Mouse (Mus musculus) limb, embryonic 14.5 days (tissue): ENCODE measurements around the gene Stap2. TPM values are rescaled to one million over a fixed set of nuclear protein-coding genes. Genes with fewer than 3 reads are reported as not detected.

Experiments used
- ATAC-seq: fragments of 200-750 bp; cut with Nextera tagmentation; 2 replicates; pipeline ENCODE4 v1.8.0; 2017; ENCODE audit warnings: low read depth, moderate number of reproducible peaks, moderate TSS enrichment; ENCODE audit not compliant: low FRiP score
- DNase-seq: peaks from one replicate; pipeline ENCODE4 v3.0.0-alpha.2; 2015; ENCODE audit warnings: low spot score
- H3K27ac ChIP-seq: fragments of 300-500 bp; sonication (generic); replicated peaks from 2 replicates; pipeline ENCODE4 v1.5.1; 2014; ENCODE audit warnings: low read depth, mild to moderate bottlenecking, low read length, moderate library complexity, mixed read lengths
- H3K27me3 ChIP-seq: fragments of 300-500 bp; sonication (generic); 2 replicates; pipeline ENCODE4 v1.6.1; 2014; ENCODE audit warnings: low read length, mixed read lengths; ENCODE audit not compliant: control insufficient read depth, insufficient read depth
- H3K36me3 ChIP-seq: fragments of 300-500 bp; sonication (generic); 2 replicates; pipeline ENCODE4 v1.6.1; 2014; ENCODE audit warnings: mild to moderate bottlenecking, low read length, moderate library complexity, mixed read lengths; ENCODE audit not compliant: control insufficient read depth, insufficient read depth
- H3K4me1 ChIP-seq: fragments of 300-500 bp; sonication (generic); 2 replicates; pipeline ENCODE4 v1.6.1; 2014; ENCODE audit warnings: antibody characterized with exemption, low read length, mixed read lengths; ENCODE audit not compliant: control insufficient read depth, insufficient read depth
- H3K4me2 ChIP-seq: fragments of 300-500 bp; sonication (generic); replicated peaks from 2 replicates; pipeline ENCODE4 v1.6.1; 2014; ENCODE audit warnings: low read depth, mild to moderate bottlenecking, low read length, moderate library complexity; ENCODE audit not compliant: severe bottlenecking
- H3K4me3 ChIP-seq: fragments of 300-500 bp; sonication (generic); replicated peaks from 2 replicates; pipeline ENCODE4 v1.5.1; 2014; ENCODE audit warnings: low read length
- H3K9ac ChIP-seq: fragments of 300-500 bp; sonication (generic); 2 replicates; pipeline ENCODE4 v1.6.1; 2014; ENCODE audit warnings: mild to moderate bottlenecking, low read depth, low read length, moderate library complexity; ENCODE audit not compliant: severe bottlenecking
- H3K9me3 ChIP-seq: fragments of 300-500 bp; sonication (generic); 2 replicates; pipeline ENCODE4 v1.6.1; 2016; ENCODE audit warnings: low read length; ENCODE audit not compliant: control insufficient read depth
- POLR2A ChIP-seq: fragments of 200-500 bp; IDR thresholded peaks from 2 replicates; pipeline ENCODE4 v1.8.0; 2012; ENCODE audit warnings: inconsistent platforms, mild to moderate bottlenecking, moderate library complexity, borderline replicate concordance; ENCODE audit not compliant: insufficient read depth, insufficient read length; ENCODE audit errors: extremely low read depth
- WGBS: fragments of 180-500 bp; shearing (Covaris S2); extraction: QIAGEN DNeasy Blood & Tissue Kit; methylation state at CpG from one replicate; pipeline ENCODE4 v1.1.7; 2014; 5-methylcytosine and 5-hydroxymethylcytosine counted together
- polyA plus RNA-seq, 2 experiments: library from polyadenylated mRNA; depleted of rRNA in 1 of 2; stranded (reverse) in 1 of 2; unstranded in 1 of 2; fragments of >200 nt; fragmentation: Nextera tagmentation in 1 of 2; extraction: Ambion mirVana in 1 of 2; gene quantifications; 2 replicates each; pipeline versions ENCODE4 v1.2.1 to v1.2.3; 2012 to 2014

The Stap2 gene
- polyA plus RNA-seq, 2 experiments, result 14.7 to 18.7 TPM

DNA sequence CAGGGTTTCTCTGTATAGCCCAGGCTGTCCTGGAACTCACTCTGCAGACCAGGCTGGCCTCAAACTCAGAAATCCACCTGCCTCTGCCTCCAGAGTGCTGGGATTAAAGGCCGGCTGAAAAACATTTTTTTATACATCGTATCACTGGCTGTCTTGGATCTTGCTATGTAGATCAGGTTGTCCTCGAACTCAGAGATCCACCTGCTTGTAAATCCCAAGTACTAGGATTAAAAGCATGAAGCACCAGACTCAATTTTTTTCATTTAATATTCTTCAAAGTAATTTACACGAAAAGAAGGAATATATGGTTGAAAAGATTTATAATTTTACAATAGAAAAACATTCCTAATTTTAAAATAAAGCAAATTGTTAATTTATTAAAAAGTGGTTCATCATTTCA lies 34.0 kb upstream of the Stap2 start:
- TF ChIP-seq POLR2A, result no peak
- DNase-seq (no peak), ATAC-seq (no peak)
- H3K27ac ChIP-seq, result no peak overlapping the region
- 73% methylated on average over 4 of the region's 4 CpGs for WGBS
- no peak overlapping the region for H3K9ac ChIP-seq
- H3K4me2 ChIP-seq, result peak overlapping the region; percentile 58; the same call in 1 of the 2 replicates
- peaks cover 14% of the 10 kb centered on the region for H3K36me3 ChIP-seq
- peaks cover 20% of the 10 kb centered on the region for H3K4me1 ChIP-seq
- peak overlapping the region; percentile 82 for H3K4me3 ChIP-seq
- H3K27me3 ChIP-seq, result no peaks in the 10 kb centered on the region
- H3K9me3 ChIP-seq, result no peaks in the 10 kb centered on the region

DNA sequence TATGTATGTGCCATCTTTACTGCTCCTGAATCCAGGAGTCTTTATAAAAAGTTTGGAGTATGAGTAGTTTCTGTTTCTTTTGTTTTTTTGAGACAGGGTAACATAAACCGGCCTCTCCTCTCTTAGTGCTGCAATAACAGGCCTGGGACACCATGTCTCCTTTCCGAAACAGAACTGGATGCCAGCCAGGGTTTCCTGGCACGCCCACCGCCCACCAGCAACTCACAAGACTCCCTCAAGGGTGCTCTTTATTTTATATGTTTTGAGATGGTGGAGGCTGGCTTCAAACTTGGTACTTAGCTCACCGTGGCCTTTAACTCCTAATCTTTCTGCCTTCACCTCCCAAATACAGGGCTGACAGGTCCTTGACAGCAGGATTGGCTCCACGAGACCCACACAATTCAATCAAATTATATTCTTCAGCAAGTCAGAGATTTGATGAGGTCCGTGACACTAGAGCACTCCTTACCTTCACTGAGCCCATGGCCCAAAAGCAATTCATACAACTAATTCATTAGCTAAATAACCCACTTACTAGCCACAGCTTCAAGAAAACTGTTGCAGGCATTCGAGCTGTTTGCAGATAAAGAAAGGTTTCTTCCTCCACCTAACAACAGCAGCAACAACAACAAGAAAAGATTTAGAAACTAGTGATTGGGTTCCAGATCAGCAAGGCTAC lies 33.3 kb upstream of the Stap2 start:
- no peaks in the 10 kb centered on the region for H3K27me3 ChIP-seq
- no peak for TF ChIP-seq POLR2A
- peaks cover 13% of the 10 kb centered on the region for H3K36me3 ChIP-seq
- no peaks in the 10 kb centered on the region for H3K9me3 ChIP-seq
- no peak overlapping the region for H3K9ac ChIP-seq
- H3K4me3 ChIP-seq, result no peak overlapping the region
- peaks cover 20% of the 10 kb centered on the region for H3K4me1 ChIP-seq
- H3K27ac ChIP-seq, result no peak overlapping the region
- ATAC-seq (no peak), DNase-seq (no peak)
- no peak overlapping the region for H3K4me2 ChIP-seq
- 82% methylated on average over 8 of the region's 8 CpGs for WGBS

DNA sequence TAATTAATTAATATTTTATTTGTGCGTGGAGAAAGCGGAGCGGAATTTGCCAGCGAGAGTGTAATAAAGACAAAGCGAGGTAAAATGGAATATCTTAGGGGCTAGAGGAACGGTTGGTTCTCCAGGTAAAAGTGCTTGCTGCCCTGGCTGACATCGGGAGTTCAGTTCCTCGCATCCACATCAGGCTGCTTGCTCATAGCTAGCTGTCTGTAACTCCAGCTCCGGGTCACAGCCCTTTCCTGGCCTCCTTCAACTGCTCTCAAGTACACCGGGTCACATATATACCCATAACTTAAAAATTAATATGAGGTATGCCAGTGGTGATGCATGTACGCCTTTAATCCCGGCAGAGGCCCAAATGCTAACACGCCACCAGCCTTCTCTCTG lies 31.5 kb upstream of the Stap2 start:
- H3K9ac ChIP-seq, result peak overlapping the region; percentile 35; the same call in 1 of the 2 replicates
- peak overlapping the region; percentile 49 for H3K4me2 ChIP-seq
- TF ChIP-seq POLR2A, result no peak
- H3K27ac ChIP-seq, result no peak overlapping the region; the same call in 1 of the 2 replicates
- no peaks in the 10 kb centered on the region for H3K27me3 ChIP-seq
- H3K9me3 ChIP-seq, result no peaks in the 10 kb centered on the region
- DNase-seq, result no peak
- H3K36me3 ChIP-seq, result peaks cover 23% of the 10 kb centered on the region
- H3K4me3 ChIP-seq, result peak overlapping the region; percentile 80
- peaks cover 25% of the 10 kb centered on the region for H3K4me1 ChIP-seq
- ATAC-seq, result no peak
- 38% methylated on average over 13 of the region's 13 CpGs for WGBS

DNA sequence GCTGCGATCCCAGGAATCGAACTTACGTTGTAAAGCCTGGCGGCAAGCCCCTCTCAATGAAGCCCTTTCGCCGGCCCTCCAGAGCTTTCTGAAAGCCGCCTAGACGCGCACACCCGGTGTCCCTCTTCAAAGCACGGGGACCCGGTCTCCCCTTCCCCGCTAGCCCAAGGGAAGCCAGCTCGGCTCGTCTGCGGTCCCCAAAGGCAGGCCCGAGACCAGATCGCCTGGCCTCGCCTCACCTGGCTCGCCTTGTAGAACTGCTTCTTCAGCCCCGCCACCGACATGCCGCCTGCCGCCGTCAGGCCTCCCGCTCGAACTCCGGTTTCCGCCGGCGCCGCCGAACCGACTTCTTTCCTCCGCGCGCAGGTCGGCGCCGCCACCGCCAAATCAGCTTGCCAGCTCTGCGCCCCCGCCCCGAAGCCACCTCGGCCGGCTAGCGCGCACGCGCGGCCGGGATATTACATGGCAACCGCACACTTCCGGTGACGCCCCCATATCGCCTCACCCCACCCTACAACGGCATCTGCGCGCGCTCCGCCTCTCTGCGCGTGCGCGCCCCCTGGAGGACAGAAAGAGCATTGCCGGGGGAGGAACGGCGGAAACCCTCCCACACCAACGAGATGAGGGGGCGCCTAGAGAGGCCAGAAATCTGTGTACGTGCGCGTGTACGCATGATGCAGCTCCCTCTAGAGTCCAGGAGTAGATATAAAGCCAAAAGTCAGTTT lies 31.0 kb upstream of the Stap2 start, which contains the start of gene Sh3gl1:
Sh3gl1 (minus strand) TSS at position 460 of the 725 bp plus-strand sequence.
- 0% methylated on average over 73 of the region's 74 CpGs for WGBS
- H3K4me1 ChIP-seq, result peaks cover 20% of the 10 kb centered on the region

DNA sequence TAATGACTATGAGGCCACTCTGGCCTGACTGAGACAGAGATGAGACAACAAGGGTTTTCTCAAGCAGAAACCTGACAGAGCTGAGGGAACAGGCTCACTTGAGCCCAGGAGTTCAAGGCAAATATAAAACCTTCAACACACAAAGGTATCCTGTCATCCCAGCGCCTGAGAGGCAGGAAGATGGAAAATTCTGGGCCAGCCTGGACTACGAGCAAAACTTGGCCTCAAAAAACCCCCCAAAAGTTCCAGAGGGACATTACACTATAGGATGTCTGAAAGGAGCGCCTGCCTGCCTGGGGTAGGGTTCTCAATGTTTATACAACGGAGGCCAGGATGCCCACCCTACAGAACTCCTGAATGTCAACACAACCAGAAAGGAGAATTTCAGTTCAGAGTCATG lies 29.8 kb upstream of the Stap2 start:
- peak overlapping the region; percentile 91 for H3K9ac ChIP-seq
- H3K4me3 ChIP-seq, result peak overlapping the region; percentile 80
- H3K4me2 ChIP-seq, result peak overlapping the region; percentile 70
- peaks cover 35% of the 10 kb centered on the region for H3K36me3 ChIP-seq
- H3K4me1 ChIP-seq, result peaks cover 14% of the 10 kb centered on the region
- ATAC-seq (no peak), DNase-seq (no peak)
- no peaks in the 10 kb centered on the region for H3K9me3 ChIP-seq
- no peak overlapping the region for H3K27ac ChIP-seq
- 79% methylated on average over 4 of the region's 4 CpGs for WGBS
- TF ChIP-seq POLR2A, result no peak
- no peaks in the 10 kb centered on the region for H3K27me3 ChIP-seq

More for the DNA sequence above, 31.0 kb upstream of the Stap2 start, which contains the start of gene Sh3gl1:
- Histone ChIP-seq H3K27ac (peak within 1 kb of the TSS; percentile 84), H3K9me3 (no peaks in the 10 kb centered on the region), H3K9ac (peak within 1 kb of the TSS; percentile 91), H3K27me3 (no peaks in the 10 kb centered on the region), H3K4me2 (peak within 1 kb of the TSS; percentile 70), H3K36me3 (peaks cover 24% of the 10 kb centered on the region), H3K4me3 (peak within 1 kb of the TSS; percentile 80)
- peak; percentile 90 for ATAC-seq
- peak; percentile 97 for DNase-seq
- TF ChIP-seq POLR2A, result peak; percentile 79; the same call in 1 of the 2 replicates
